7 mouse cellular contexts compared by ENCODE assay signal in the genomic region with DNA sequence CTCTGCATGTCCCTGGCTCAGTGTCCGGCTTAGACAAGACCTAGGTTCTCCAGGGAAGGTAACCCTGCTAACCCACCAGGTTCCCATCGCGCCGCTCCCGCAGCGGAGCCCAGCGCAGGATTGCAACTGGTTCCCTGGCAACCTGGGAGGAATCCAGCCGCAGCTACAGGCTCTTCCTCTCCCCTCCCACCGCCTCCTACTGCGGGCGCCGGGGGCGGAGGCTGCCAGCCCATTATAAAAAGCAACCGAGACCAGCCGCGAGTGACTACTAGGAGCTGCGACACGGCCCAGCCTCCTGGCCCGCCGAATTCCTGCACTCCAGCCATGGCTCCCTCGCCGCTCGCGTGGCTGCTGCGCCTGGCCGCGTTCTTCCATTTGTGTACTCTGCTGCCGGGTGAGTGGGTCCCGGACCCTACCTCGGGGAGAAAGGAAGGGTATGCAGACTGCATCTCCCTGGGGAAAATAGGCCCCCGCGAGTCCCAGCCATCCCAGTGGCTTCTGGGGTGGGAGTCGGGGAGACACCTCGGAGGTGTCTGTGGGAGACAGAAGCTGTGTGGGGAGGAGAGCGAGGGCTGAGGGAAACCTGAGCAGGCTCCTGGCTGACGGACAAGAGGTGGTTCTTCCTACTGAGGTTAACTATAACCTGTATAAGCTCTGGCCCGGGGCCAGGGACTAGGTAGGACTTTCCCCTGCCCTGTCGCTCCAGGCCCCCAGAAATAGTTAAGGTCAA. TPM values are rescaled to one million over a fixed set of nuclear protein-coding genes. Genes with fewer than 3 reads are reported as not detected.
DNase-seq lines count a peak whose midpoint lies in the region; ATAC-seq lines count a peak whose summit lies in the region.

A gene (plus strand): TSS at position 69 of the 730 bp plus-strand sequence.

- H3K36me3 ChIP-seq in heart, embryonic 10.5 days = no peaks in the 10 kb centered on the region
- no peaks in the 10 kb centered on the region for H3K36me3 ChIP-seq in kidney, embryonic 15.5 days
- H3K36me3 ChIP-seq in limb, embryonic 13.5 days = no peaks in the 10 kb centered on the region
- no peaks in the 10 kb centered on the region for H3K36me3 ChIP-seq in midbrain, embryonic 16.5 days (ENCODE audit: control insufficient read depth, insufficient read depth, low read length)

- WGBS in heart, embryonic 10.5 days = under 1% methylated on average over 38 of the region's 38 CpGs
- whole genome bisulfite sequencing in kidney, embryonic 15.5 days = under 1% methylated on average over 38 of the region's 38 CpGs
- under 1% methylated on average over 38 of the region's 38 CpGs for WGBS in limb, embryonic 13.5 days
- under 1% methylated on average over 38 of the region's 38 CpGs for WGBS in midbrain, embryonic 16.5 days

- H3K27me3 ChIP-seq in heart, embryonic 10.5 days (ENCODE audit: insufficient read depth, poor library complexity, severe bottlenecking) = peaks cover 84% of the 10 kb centered on the region
- peaks cover 68% of the 10 kb centered on the region for H3K27me3 ChIP-seq in kidney, embryonic 15.5 days
- H3K27me3 ChIP-seq in limb, embryonic 13.5 days = peaks cover 50% of the 10 kb centered on the region
- H3K27me3 ChIP-seq in midbrain, embryonic 16.5 days (ENCODE audit: control insufficient read depth, insufficient read depth, low read depth, low read length) = no peaks in the 10 kb centered on the region

- H3K27ac ChIP-seq in brown adipose tissue, adult 24 weeks (replicated peaks; ENCODE audit: low read depth, low read length) = 0 out of 2 replicates have a peak within 1 kb of the TSS, but pooled peaks have one; percentile 24
- H3K27ac ChIP-seq in heart, embryonic 10.5 days = peak within 1 kb of the TSS; percentile 81
- 0 out of 2 replicates have a peak within 1 kb of the TSS, but pooled peaks have one; percentile 64 for H3K27ac ChIP-seq in kidney, embryonic 15.5 days
- no peak within 1 kb of the TSS for H3K27ac ChIP-seq in limb, embryonic 13.5 days
- peak within 1 kb of the TSS; percentile 73 for H3K27ac ChIP-seq in midbrain, embryonic 16.5 days (ENCODE audit: low read length)

- H3K4me1 ChIP-seq in brown adipose tissue, adult 24 weeks (ENCODE audit: control insufficient read depth, insufficient read depth, insufficient read length, low read length) = peaks cover 5% of the 10 kb centered on the region
- H3K4me1 ChIP-seq in heart, embryonic 10.5 days = peaks cover 28% of the 10 kb centered on the region
- H3K4me1 ChIP-seq in kidney, embryonic 15.5 days = peaks cover 30% of the 10 kb centered on the region
- peaks cover 32% of the 10 kb centered on the region for H3K4me1 ChIP-seq in limb, embryonic 13.5 days
- peaks cover 20% of the 10 kb centered on the region for H3K4me1 ChIP-seq in midbrain, embryonic 16.5 days (ENCODE audit: control insufficient read depth, insufficient read depth, low read length)

- ATAC-seq in erythroblast, adult 5-6 weeks (replicated peaks; ENCODE audit: low FRiP score, poor library complexity, severe bottlenecking) = 0 out of 2 replicates have a peak, but pooled peaks have one; percentile 20
- peak; percentile 93 for ATAC-seq in kidney, embryonic 15.5 days (replicated peaks; ENCODE audit: low FRiP score)
- ATAC-seq in limb, embryonic 13.5 days (ENCODE audit: low FRiP score, low read depth) = peak; percentile 79; the same call in 1 of the 2 replicates
- peak; percentile 89 for ATAC-seq in midbrain, embryonic 16.5 days

- peak within 1 kb of the TSS; percentile 82 for H3K4me3 ChIP-seq in brown adipose tissue, adult 24 weeks (ENCODE audit: insufficient read depth, low read depth, low read length)
- H3K4me3 ChIP-seq in heart, embryonic 10.5 days = peak within 1 kb of the TSS; percentile 67
- peak within 1 kb of the TSS; percentile 58 for H3K4me3 ChIP-seq in kidney, embryonic 15.5 days (replicated peaks)
- peak within 1 kb of the TSS; percentile 55 for H3K4me3 ChIP-seq in limb, embryonic 13.5 days
- peak within 1 kb of the TSS; percentile 57 for H3K4me3 ChIP-seq in midbrain, embryonic 16.5 days (ENCODE audit: low read depth, low read length)

- H3K4me2 ChIP-seq in kidney, embryonic 15.5 days = peak within 1 kb of the TSS; percentile 94
- H3K4me2 ChIP-seq in limb, embryonic 13.5 days (replicated peaks) = peak within 1 kb of the TSS; percentile 95
- peak within 1 kb of the TSS; percentile 76 for H3K4me2 ChIP-seq in midbrain, embryonic 16.5 days (ENCODE audit: low read length)

- no peaks in the 10 kb centered on the region for H3K9me3 ChIP-seq in heart, embryonic 10.5 days
- no peaks in the 10 kb centered on the region for H3K9me3 ChIP-seq in kidney, embryonic 15.5 days (replicated peaks)
- no peaks in the 10 kb centered on the region for H3K9me3 ChIP-seq in limb, embryonic 13.5 days
- no peaks in the 10 kb centered on the region for H3K9me3 ChIP-seq in midbrain, embryonic 16.5 days (replicated peaks; ENCODE audit: control insufficient read depth, low read length, poor library complexity, severe bottlenecking)

- H3K9ac ChIP-seq in kidney, embryonic 15.5 days = peak within 1 kb of the TSS; percentile 57
- H3K9ac ChIP-seq in limb, embryonic 13.5 days = peak within 1 kb of the TSS; percentile 69
- H3K9ac ChIP-seq in midbrain, embryonic 16.5 days (ENCODE audit: low read depth, low read length) = peak within 1 kb of the TSS; percentile 75

- peak; percentile 87 for DNase-seq in heart, embryonic 10.5 days (ENCODE audit: low spot score)
- peak; percentile 77 for DNase-seq in testis, postnatal 10 days (ENCODE audit: low spot score)

RNA-seq across cellular contexts. Expression of the gene that starts here (rescaled TPM):
- polyA plus RNA-seq in brown adipose tissue, adult 24 weeks (2012; ENCODE audit: insufficient read depth, insufficient read length, missing spikeins) = 1.7 and 2.2 TPM in 2 replicates
- total RNA-seq in erythroblast, adult 5-6 weeks (2015; ENCODE audit: low replicate concordance) = 0.63 TPM in 1 of 2 replicates, not detected in the other
- 0.77 and 2.4 TPM in 2 replicates for total RNA-seq in erythroblast, adult 5-6 weeks (2017; ENCODE audit: low replicate concordance)
- polyA plus RNA-seq in heart, embryonic 10.5 days (2016; fragmentation: Nextera tagmentation; extraction: Ambion mirVana) = 6.2 and 11.0 TPM in 2 replicates
- polyA plus RNA-seq in kidney, embryonic 15.5 days (2015; fragmentation: Nextera tagmentation; extraction: Ambion mirVana) = 9.6 and 9.8 TPM in 2 replicates
- 6.3 and 6.8 TPM in 2 replicates for polyA plus RNA-seq in limb, embryonic 13.5 days (2015; fragmentation: Nextera tagmentation; extraction: Ambion mirVana)
- polyA plus RNA-seq in midbrain, embryonic 16.5 days (2015; fragmentation: Nextera tagmentation; extraction: Ambion mirVana) = 38.4 and 55.8 TPM in 2 replicates

Comparison
In these comparisons a context has a peak if more than half of its experiments do, and no peak if none do; other contexts are left out.
1. ATAC-seq: peak in every context shown above with its lines; median percentile 93 in kidney, embryonic 15.5 days; 89 in midbrain, embryonic 16.5 days; 79 in limb, embryonic 13.5 days; 20 in erythroblast, adult 5-6 weeks.